Mouse (Mus musculus): ENCODE data around the gene Zfand3.

DNA sequence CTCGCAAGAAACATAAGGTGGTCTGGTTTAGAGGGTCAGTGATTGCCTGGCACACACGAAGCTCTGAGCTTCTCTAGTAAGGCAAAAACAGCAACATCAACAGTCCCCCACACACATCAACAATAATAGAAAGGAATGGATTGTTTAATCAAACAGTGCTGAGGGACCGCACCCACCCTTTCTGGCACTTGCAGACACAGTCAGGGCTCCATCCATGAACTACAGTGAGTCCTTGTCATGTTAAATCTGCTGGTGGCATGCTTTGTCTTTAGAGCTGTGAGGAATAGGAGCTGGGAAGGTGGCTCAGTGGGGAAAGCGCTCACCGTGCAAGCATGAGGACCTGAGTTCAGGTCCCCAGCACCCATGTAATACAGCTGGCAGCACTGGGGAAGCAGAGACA is 8.5 kb upstream of the Zfand3 start:
- no peak for TF ChIP-seq CTCF (IDR thresholded peaks at IDR 0.05; ENCODE audit: insufficient read depth, low read depth, low read length)
- no peak for TF ChIP-seq POLR2A (IDR thresholded peaks at IDR 0.05; ENCODE audit: insufficient read depth, low read depth, low read length)

Data from olfactory bulb, adult 2 months (tissue).